Comparison of ENCODE assay signal across 9 mouse cellular contexts in the genomic region with DNA sequence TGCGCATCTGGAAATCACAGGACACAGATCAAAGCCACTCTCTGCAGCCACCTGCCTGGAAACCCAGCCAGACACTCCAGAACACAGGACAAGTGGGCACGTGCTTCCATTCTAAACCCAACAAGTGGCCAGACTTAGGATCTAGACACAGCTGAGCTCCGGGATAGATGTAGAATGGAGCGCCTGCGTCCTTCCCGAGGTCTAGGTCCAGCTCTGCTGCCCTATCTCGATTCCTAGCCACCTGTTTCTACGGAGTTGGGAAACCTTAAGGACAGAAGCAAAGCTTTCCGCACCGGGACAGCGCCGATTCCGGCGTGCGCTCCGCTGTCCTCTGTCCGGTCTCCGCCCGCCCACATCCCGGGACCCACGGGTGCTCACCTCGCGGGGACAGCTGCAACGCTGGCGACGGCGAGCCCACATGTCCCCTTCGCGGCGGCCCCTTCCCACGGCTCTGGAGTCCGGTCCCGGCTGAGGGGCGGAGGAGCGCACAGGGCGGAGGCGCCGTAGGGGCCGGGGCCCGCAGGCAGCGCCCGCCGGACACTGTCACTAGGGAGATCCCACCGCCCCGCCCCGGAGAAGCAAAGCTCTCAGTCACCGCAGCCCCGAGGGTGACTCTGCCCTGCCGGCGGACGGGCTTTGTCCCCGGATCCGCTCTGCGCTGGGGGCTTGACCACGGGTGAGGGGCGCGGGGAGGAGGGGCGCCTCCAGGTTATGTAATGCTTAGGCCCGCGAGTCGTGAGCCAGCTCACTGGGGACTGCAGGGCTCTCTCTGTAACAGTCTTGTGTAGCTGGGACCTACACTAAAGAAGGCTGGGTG. TPM values are rescaled to one million over a fixed set of nuclear protein-coding genes. Genes with fewer than 3 reads are reported as not detected.
A peak's percentile ranks its signal among the peaks of the same experiment; 100 is the strongest.
DNase-seq lines count a peak whose midpoint lies in the region; ATAC-seq and TF ChIP-seq lines count a peak whose summit lies in the region.
"Had no signal": no experiment of that assay in that cellular context is flagged by ENCODE, and none has a peak within 500 bp of the region (broad histone marks: within the 10 kb centered on the region; RNA-seq: fewer than 3 reads in every experiment).

Gene Slc16a12 (minus strand): TSS at position 602 of the 817 bp plus-strand sequence.

- H3K4me2 ChIP-seq in intestine, embryonic 14.5 days (ENCODE audit: low read length): peak within 1 kb of the TSS; percentile 92
- H3K4me2 ChIP-seq in liver, embryonic 11.5 days: peak within 1 kb of the TSS; percentile 81
- peak within 1 kb of the TSS; percentile 100 for H3K4me2 ChIP-seq in midbrain, postnatal 0 days (ENCODE audit: low read depth, low read length, poor library complexity, severe bottlenecking)

- WGBS in intestine, embryonic 14.5 days: under 1% methylated on average over 61 of the region's 61 CpGs
- under 1% methylated on average over 55 of the region's 61 CpGs for WGBS in liver, embryonic 11.5 days
- WGBS in midbrain, postnatal 0 days: under 1% methylated on average over 61 of the region's 61 CpGs

- no peak for TF ChIP-seq CTCF in midbrain, postnatal 0 days (IDR thresholded peaks at IDR 0.05)

- peak; percentile 50 for ATAC-seq in frontal cortex, adult (ENCODE audit: low TSS enrichment)
- ATAC-seq in intestine, embryonic 14.5 days (replicated peaks; ENCODE audit: low FRiP score, low TSS enrichment, low read depth): peak; percentile 80
- peak; percentile 63 for ATAC-seq in liver, embryonic 11.5 days (replicated peaks; ENCODE audit: low FRiP score)
- peak; percentile 82 for ATAC-seq in midbrain, postnatal 0 days (ENCODE audit: low FRiP score)
- ATAC-seq in activated CD4-positive, CD25-positive, alpha-beta regulatory T cell, adult 4 months: no peak

- peak within 1 kb of the TSS; percentile 63 for H3K4me3 ChIP-seq in intestine, embryonic 14.5 days (ENCODE audit: low read depth, low read length)
- peak within 1 kb of the TSS; percentile 58 for H3K4me3 ChIP-seq in liver, embryonic 11.5 days (ENCODE audit: low read depth, low read length)
- H3K4me3 ChIP-seq in midbrain, postnatal 0 days (ENCODE audit: low read depth, low read length): peak within 1 kb of the TSS; percentile 71

- peak within 1 kb of the TSS; percentile 45 for H3K9ac ChIP-seq in intestine, embryonic 14.5 days (ENCODE audit: low read length)
- peak within 1 kb of the TSS; percentile 44 for H3K9ac ChIP-seq in liver, embryonic 11.5 days (ENCODE audit: low read depth, low read length)
- peak within 1 kb of the TSS; percentile 67 for H3K9ac ChIP-seq in midbrain, postnatal 0 days (replicated peaks; ENCODE audit: low read length, poor library complexity, severe bottlenecking)

- DNase-seq in frontal cortex, adult 2 months (ENCODE audit: extremely low spot score in 1 of 2, low spot score in 1 of 2): no peak
- DNase-seq in brain, adult 2 months (ENCODE audit: low read depth, low spot score): peak; percentile 5
- DNase-seq in gastrocnemius, postnatal 25 days: peak; percentile 43
- DNase-seq in intestine, embryonic 14.5 days (ENCODE audit: low spot score): peak; percentile 78
- DNase-seq in liver, embryonic 11.5 days (ENCODE audit: low spot score): peak; percentile 61
- DNase-seq in midbrain, postnatal 0 days (ENCODE audit: low spot score): peak; percentile 10

- H3K27me3 ChIP-seq in intestine, embryonic 14.5 days (replicated peaks; ENCODE audit: control insufficient read depth, insufficient read depth, low read length): peaks cover 14% of the 10 kb centered on the region
- H3K27me3 ChIP-seq in liver, embryonic 11.5 days (replicated peaks; ENCODE audit: control insufficient read depth, insufficient read depth, low read length): peaks cover 15% of the 10 kb centered on the region
- peaks cover 9% of the 10 kb centered on the region; the same call in 1 of the 2 replicates for H3K27me3 ChIP-seq in midbrain, postnatal 0 days (ENCODE audit: insufficient read depth, low read length)
- H3K27me3 ChIP-seq: CH12.LX had no signal

- H3K36me3 ChIP-seq in intestine, embryonic 14.5 days (ENCODE audit: control insufficient read depth, insufficient read depth, low read length): no peaks in the 10 kb centered on the region
- H3K36me3 ChIP-seq in liver, embryonic 11.5 days (ENCODE audit: control insufficient read depth, insufficient read depth, low read length): no peaks in the 10 kb centered on the region
- H3K36me3 ChIP-seq in midbrain, postnatal 0 days (ENCODE audit: insufficient read depth, low read length): no peaks in the 10 kb centered on the region

- no peaks in the 10 kb centered on the region for H3K9me3 ChIP-seq in intestine, embryonic 14.5 days (ENCODE audit: control insufficient read depth, low read length)
- H3K9me3 ChIP-seq in liver, embryonic 11.5 days (ENCODE audit: control insufficient read depth, low read length): no peaks in the 10 kb centered on the region
- no peaks in the 10 kb centered on the region for H3K9me3 ChIP-seq in midbrain, postnatal 0 days (ENCODE audit: low read length)

- no peaks in the 10 kb centered on the region; the same call in 1 of the 2 replicates for H3K4me1 ChIP-seq in intestine, embryonic 14.5 days (replicated peaks; ENCODE audit: control insufficient read depth, insufficient read depth, low read length)
- H3K4me1 ChIP-seq in liver, embryonic 11.5 days (replicated peaks; ENCODE audit: control insufficient read depth, insufficient read depth, low read length): no peaks in the 10 kb centered on the region
- no peaks in the 10 kb centered on the region for H3K4me1 ChIP-seq in midbrain, postnatal 0 days (ENCODE audit: insufficient read depth, low read length)

- H3K27ac ChIP-seq in intestine, embryonic 14.5 days (ENCODE audit: low read depth): no peak within 1 kb of the TSS
- H3K27ac ChIP-seq in liver, embryonic 11.5 days (ENCODE audit: low read depth, low read length): peak within 1 kb of the TSS; percentile 67
- H3K27ac ChIP-seq in midbrain, postnatal 0 days (ENCODE audit: low read depth, low read length): no peak within 1 kb of the TSS

RNA-seq across cellular contexts. Expression of gene Slc16a12, which starts in this region (rescaled TPM):
- 1.8 and 2.5 TPM in 2 replicates for polyA plus RNA-seq in frontal cortex, adult 2 months (2012; rRNA removed)
- total RNA-seq in gastrocnemius, postnatal 25 days (2021): 1 to 10 TPM in 1 of 2 experiments, under 1 TPM in 1; 0.54 to 1.2 TPM
- polyA plus RNA-seq in intestine, embryonic 14.5 days (2014; fragmentation: Nextera tagmentation; extraction: Ambion mirVana): 3.9 and 5.1 TPM in 2 replicates
- 11.6 and 13.0 TPM in 2 replicates for polyA plus RNA-seq in liver, embryonic 11.5 days (2014; fragmentation: Nextera tagmentation; extraction: Ambion mirVana)
- total RNA-seq in midbrain, postnatal 0 days (2014; rRNA removed): 2.7 and 4.7 TPM in 2 replicates
- polyA plus RNA-seq in midbrain, postnatal 0 days (2015; fragmentation: Nextera tagmentation; extraction: Ambion mirVana): 2.0 and 2.3 TPM in 2 replicates
- not detected for polyA plus RNA-seq in activated CD4-positive, CD25-positive, alpha-beta regulatory T cell, adult 4 months (2017; shearing (Covaris generic))

Comparison
In these comparisons a context has a peak if more than half of its experiments do, and no peak if none do; other contexts are left out.
1. DNase-seq: peak in brain, adult 2 months (single experiment), gastrocnemius, postnatal 25 days (single experiment), intestine, embryonic 14.5 days (single experiment), liver, embryonic 11.5 days (single experiment) and midbrain, postnatal 0 days (single experiment); none in frontal cortex, adult 2 months (0 of 2).
2. Peak in every context shown above with its lines, with median percentiles within 50 percentile points of each other: H3K4me2 ChIP-seq, H3K4me3 ChIP-seq and H3K9ac ChIP-seq.